Mouse (Mus musculus) bone marrow macrophage, adult 2 months (primary cell): ENCODE results near the gene Irs3.

ENCODE experiments used
- CTCF ChIP-seq: IDR thresholded peaks from 2 replicates; pipeline ENCODE4 v1.5.1; 2012; ENCODE audit warnings: low read depth, mild to moderate bottlenecking, low read length, moderate library complexity
- POLR2A ChIP-seq: IDR thresholded peaks from 2 replicates; pipeline ENCODE4 v1.6.1; 2012; ENCODE audit warnings: mild to moderate bottlenecking, low read depth, low read length, borderline replicate concordance

- TF ChIP-seq CTCF, result no peak
- TF ChIP-seq POLR2A, result no peak
Measured at GRCm38 (mm10) chr5:137613076-137613475, 32.4 kb downstream of the Irs3 start.
